ENCODE assay signal across 25 mouse cellular contexts in the genomic region with DNA sequence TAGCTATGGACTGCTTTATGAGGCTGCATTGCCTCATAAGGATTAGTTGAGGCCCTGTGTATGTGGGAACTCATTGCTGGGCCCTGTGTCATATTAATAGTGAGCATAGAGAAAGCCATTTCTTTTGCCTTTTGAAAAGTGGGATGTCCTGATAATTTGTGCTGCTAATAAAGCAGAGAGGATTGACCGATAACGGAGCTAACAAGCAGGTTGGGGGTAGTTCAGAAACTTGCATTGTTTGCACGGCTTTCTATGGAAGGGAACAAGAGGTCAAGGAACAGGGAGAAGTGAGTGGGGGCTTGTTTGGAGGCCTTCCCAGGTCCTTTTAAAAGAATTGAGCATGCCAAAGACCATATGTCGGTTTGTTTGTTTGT. TPM values are rescaled to one million over a fixed set of nuclear protein-coding genes. Genes with fewer than 3 reads are reported as not detected.
DNase-seq lines count a peak whose midpoint lies in the region; ATAC-seq and TF ChIP-seq lines count a peak whose summit lies in the region.
"Had no signal": no experiment of that assay in that cellular context is flagged by ENCODE, and none has a peak within 500 bp of the region (broad histone marks: within the 10 kb centered on the region; RNA-seq: fewer than 3 reads in every experiment).

No protein-coding gene starts in this region.

- peak overlapping the region; percentile 15; the same call in 1 of the 2 replicates for H3K4me3 ChIP-seq in heart, embryonic 15.5 days
- H3K4me3 ChIP-seq in thymus, adult 2 months (ENCODE audit: control insufficient read depth, insufficient read depth, low read length): peak overlapping the region; percentile 49; the same call in 1 of the 2 replicates
- H3K4me3 ChIP-seq in limb, embryonic 11.5 days (ENCODE audit: low read depth, low read length): no peak overlapping the region
- H3K4me3 ChIP-seq in hindbrain, postnatal 0 days (ENCODE audit: low read length): no peak overlapping the region
- H3K4me3 ChIP-seq in intestine, embryonic 15.5 days (replicated peaks): no peak overlapping the region
- H3K4me3 ChIP-seq: heart, adult 2 months; left cerebral cortex, adult 2 months had no signal

- H3K9ac ChIP-seq in heart, embryonic 15.5 days: no peak overlapping the region
- H3K9ac ChIP-seq in limb, embryonic 11.5 days (ENCODE audit: low read length): no peak overlapping the region
- H3K9ac ChIP-seq in hindbrain, postnatal 0 days (replicated peaks; ENCODE audit: low read length): no peak overlapping the region
- H3K9ac ChIP-seq in intestine, embryonic 15.5 days: no peak overlapping the region
- H3K9ac ChIP-seq: forebrain, postnatal 0 days had no signal

- ATAC-seq in heart, embryonic 15.5 days (replicated peaks; ENCODE audit: insufficient number of reproducible peaks, insufficient read depth, low FRiP score, low read depth): no peak
- ATAC-seq in limb, embryonic 11.5 days (ENCODE audit: insufficient number of reproducible peaks, low FRiP score, low TSS enrichment, low read depth): no peak
- no peak for ATAC-seq in hindbrain, postnatal 0 days
- no peak for ATAC-seq in intestine, embryonic 15.5 days
- ATAC-seq: forebrain, postnatal 0 days; inflammation-experienced regulatory T-cells, adult 6 months had no signal

- no peak for DNase-seq in heart, postnatal 36 days
- no peak for DNase-seq in thymus, adult 2 months
- DNase-seq in thymus, postnatal 10 days (ENCODE audit: low spot score in 2 of 2): no peak
- no peak for DNase-seq in limb, embryonic 11.5 days (ENCODE audit: low spot score)
- DNase-seq in hindbrain, postnatal 0 days (ENCODE audit: low spot score): no peak
- DNase-seq in urinary bladder, postnatal 25 days (ENCODE audit: low spot score): no peak
- DNase-seq: adrenal gland, postnatal 25 days; cerebellum, adult 18-20 months; cerebellum, postnatal 25 days; forebrain, postnatal 0 days; heart, adult 2 months; kidney, adult 8-10 months; layer of hippocampus, adult 9-11 months; lung, adult 2 months; lung, postnatal 36 days; right cerebral cortex, postnatal 4 days had no signal

- H3K9me3 ChIP-seq in heart, embryonic 15.5 days (replicated peaks): no peaks in the 10 kb centered on the region
- no peaks in the 10 kb centered on the region for H3K9me3 ChIP-seq in limb, embryonic 11.5 days (ENCODE audit: control insufficient read depth, low read length)
- no peaks in the 10 kb centered on the region for H3K9me3 ChIP-seq in hindbrain, postnatal 0 days (ENCODE audit: low read length)
- no peaks in the 10 kb centered on the region for H3K9me3 ChIP-seq in intestine, embryonic 15.5 days

- intact Hi-C loops in heart, postnatal 36 days (cut with DNase I): no loop called here

- WGBS in heart, embryonic 15.5 days: 85% methylated on average over 4 of the region's 4 CpGs
- 50% methylated on average over 4 of the region's 4 CpGs for WGBS in thymus, adult 2 months
- 64% methylated on average over 4 of the region's 4 CpGs for WGBS in limb, embryonic 11.5 days
- WGBS in hindbrain, postnatal 0 days: 48% methylated on average over 4 of the region's 4 CpGs
- WGBS in intestine, embryonic 15.5 days: 74% methylated on average over 4 of the region's 4 CpGs

- H3K4me2 ChIP-seq in heart, embryonic 15.5 days: no peak overlapping the region
- H3K4me2 ChIP-seq in limb, embryonic 11.5 days (ENCODE audit: low read depth, severe bottlenecking): no peak overlapping the region
- no peak overlapping the region for H3K4me2 ChIP-seq in hindbrain, postnatal 0 days (ENCODE audit: low read depth, low read length)
- H3K4me2 ChIP-seq in intestine, embryonic 15.5 days (replicated peaks): no peak overlapping the region

- H3K4me1 ChIP-seq in heart, embryonic 15.5 days (replicated peaks): peaks cover 12% of the 10 kb centered on the region
- peaks cover 38% of the 10 kb centered on the region for H3K4me1 ChIP-seq in thymus, adult 2 months (replicated peaks; ENCODE audit: control insufficient read depth, insufficient read depth, low read length)
- H3K4me1 ChIP-seq in limb, embryonic 11.5 days (ENCODE audit: control insufficient read depth, insufficient read depth, low read length): peaks cover 23% of the 10 kb centered on the region
- H3K4me1 ChIP-seq in hindbrain, postnatal 0 days (ENCODE audit: insufficient read depth, low read length): peaks cover 13% of the 10 kb centered on the region
- peaks cover 9% of the 10 kb centered on the region for H3K4me1 ChIP-seq in intestine, embryonic 15.5 days (replicated peaks)

- no peak for TF ChIP-seq CTCF in thymus, adult 2 months (IDR thresholded peaks at IDR 0.05; ENCODE audit: borderline replicate concordance, control insufficient read depth, extremely low read depth, insufficient read depth, low read length, poor library complexity)
- no peak for TF ChIP-seq CTCF in hindbrain, postnatal 0 days (IDR thresholded peaks at IDR 0.05; ENCODE audit: low read depth)

- H3K27me3 ChIP-seq in heart, embryonic 15.5 days: peaks cover 10% of the 10 kb centered on the region; the same call in 1 of the 2 replicates
- H3K27me3 ChIP-seq in thymus, adult 2 months (ENCODE audit: control insufficient read depth, insufficient read depth, low read length): no peaks in the 10 kb centered on the region
- 0 out of 2 replicates have a peak, but pooled peaks cover 2% of the 10 kb centered on the region for H3K27me3 ChIP-seq in limb, embryonic 11.5 days (ENCODE audit: control insufficient read depth, insufficient read depth, low read length)
- H3K27me3 ChIP-seq in hindbrain, postnatal 0 days (ENCODE audit: insufficient read depth, low read length): no peaks in the 10 kb centered on the region
- H3K27me3 ChIP-seq in intestine, embryonic 15.5 days (replicated peaks): peaks cover 6% of the 10 kb centered on the region

- H3K36me3 ChIP-seq in heart, embryonic 15.5 days: no peaks in the 10 kb centered on the region
- no peaks in the 10 kb centered on the region for H3K36me3 ChIP-seq in thymus, adult 2 months (ENCODE audit: control insufficient read depth, insufficient read depth, low read length)
- H3K36me3 ChIP-seq in limb, embryonic 11.5 days (ENCODE audit: control insufficient read depth, insufficient read depth, low read length): no peaks in the 10 kb centered on the region
- no peaks in the 10 kb centered on the region for H3K36me3 ChIP-seq in hindbrain, postnatal 0 days (ENCODE audit: insufficient read depth, low read length)
- no peaks in the 10 kb centered on the region for H3K36me3 ChIP-seq in intestine, embryonic 15.5 days

- H3K27ac ChIP-seq in heart, embryonic 15.5 days: peak overlapping the region; percentile 31; the same call in 1 of the 2 replicates
- peak overlapping the region; percentile 77 for H3K27ac ChIP-seq in thymus, adult 2 months (ENCODE audit: control insufficient read depth, insufficient read depth, low read length)
- H3K27ac ChIP-seq in limb, embryonic 11.5 days (replicated peaks; ENCODE audit: low read depth, low read length): peak overlapping the region; percentile 22; the same call in 1 of the 2 replicates
- no peak overlapping the region for H3K27ac ChIP-seq in hindbrain, postnatal 0 days
- H3K27ac ChIP-seq in intestine, embryonic 15.5 days: no peak overlapping the region
- H3K27ac ChIP-seq: heart, adult 2 months; left cerebral cortex, adult 2 months had no signal

- no peak for TF ChIP-seq POLR2A in thymus, adult 2 months (IDR thresholded peaks at IDR 0.05; ENCODE audit: control insufficient read depth, extremely low read depth, insufficient read depth, low read length, poor library complexity)

RNA-seq across cellular contexts. Expression of gene Fam169b, which starts 4.2 kb away (rescaled TPM):
- polyA plus RNA-seq in heart, embryonic 15.5 days (2015; fragmentation: Nextera tagmentation; extraction: Ambion mirVana): 1.0 and 10.5 TPM in 2 replicates
- under 1 TPM in 1 of 2 experiments, not detected in 1; 0.14 TPM for total RNA-seq in heart, postnatal 36 days (2021)
- polyA plus RNA-seq in thymus, adult 2 months (2012; rRNA removed): 111 and 114 TPM in 2 replicates
- 1.5 and 2.0 TPM in 2 replicates for polyA plus RNA-seq in limb, embryonic 11.5 days (2014; fragmentation: Nextera tagmentation; extraction: Ambion mirVana)
- 0.21 TPM in 1 of 2 replicates, not detected in the other for total RNA-seq in hindbrain, postnatal 0 days (2014; rRNA removed)
- polyA plus RNA-seq in hindbrain, postnatal 0 days (2015; fragmentation: Nextera tagmentation; extraction: Ambion mirVana): 0.15 TPM in 1 of 2 replicates, not detected in the other
- polyA plus RNA-seq in intestine, embryonic 15.5 days (2015; fragmentation: Nextera tagmentation; extraction: Ambion mirVana): 0.21 and 0.25 TPM in 2 replicates
- total RNA-seq: adrenal gland, postnatal 25 days; midbrain, postnatal 0 days had no signal
- polyA plus RNA-seq: midbrain, postnatal 0 days had no signal

RNA-seq across cellular contexts. Expression of gene Pgpep1l, which starts 13.9 kb away (rescaled TPM):
- 0.25 and 0.44 TPM in 2 replicates for polyA plus RNA-seq in heart, embryonic 15.5 days (2015; fragmentation: Nextera tagmentation; extraction: Ambion mirVana)
- under 1 TPM in 1 of 2 experiments, not detected in 1; 0.33 TPM for total RNA-seq in heart, postnatal 36 days (2021)
- 0.98 and 1.5 TPM in 2 replicates for polyA plus RNA-seq in thymus, adult 2 months (2012; rRNA removed)
- polyA plus RNA-seq in limb, embryonic 11.5 days (2014; fragmentation: Nextera tagmentation; extraction: Ambion mirVana): not detected in 2 replicates
- 0.68 TPM in 1 of 2 replicates, not detected in the other for total RNA-seq in hindbrain, postnatal 0 days (2014; rRNA removed)
- polyA plus RNA-seq in hindbrain, postnatal 0 days (2015; fragmentation: Nextera tagmentation; extraction: Ambion mirVana): 0.24 TPM in 1 of 2 replicates, not detected in the other
- polyA plus RNA-seq in intestine, embryonic 15.5 days (2015; fragmentation: Nextera tagmentation; extraction: Ambion mirVana): not detected in 2 replicates
- total RNA-seq: adrenal gland, postnatal 25 days; heart, adult 2 months; left cerebral cortex, postnatal 4 days; megakaryocyte-erythroid progenitor cell, adult 5-6 weeks; midbrain, postnatal 0 days had no signal
- polyA plus RNA-seq: forebrain, postnatal 0 days; hindbrain, embryonic 11.5 days; midbrain, postnatal 0 days; neural tube, embryonic 11.5 days had no signal

Comparison
In these comparisons a context has a peak if more than half of its experiments do, and no peak if none do; other contexts are left out.
1. H3K27ac ChIP-seq: peak in heart, embryonic 15.5 days (single experiment), thymus, adult 2 months (single experiment) and limb, embryonic 11.5 days (single experiment); none in hindbrain, postnatal 0 days (single experiment) and intestine, embryonic 15.5 days (single experiment).
2. H3K4me3 ChIP-seq: peak in heart, embryonic 15.5 days (single experiment) and thymus, adult 2 months (single experiment); none in limb, embryonic 11.5 days (single experiment), hindbrain, postnatal 0 days (single experiment) and intestine, embryonic 15.5 days (single experiment).